29 mouse cellular contexts compared by ENCODE assay signal in the genomic region with DNA sequence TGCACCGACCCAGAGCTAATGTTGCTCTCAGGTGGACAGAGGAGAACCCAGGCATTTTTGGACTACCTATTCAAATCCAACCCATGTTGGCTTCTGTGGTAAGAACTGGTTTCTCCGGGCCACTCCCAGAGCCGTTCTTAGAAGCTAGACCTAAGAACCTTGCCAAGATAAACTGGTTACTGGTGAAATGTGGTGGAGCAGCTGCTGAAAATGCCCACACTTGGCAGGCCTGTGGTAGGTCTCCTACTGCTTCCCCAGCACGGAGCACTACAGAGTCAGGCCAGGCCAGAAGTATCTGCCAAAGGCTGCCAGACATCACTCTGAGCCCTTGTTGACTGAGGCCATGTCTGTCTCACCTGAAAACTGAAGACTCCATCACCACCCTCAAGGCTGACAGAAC. TPM values are rescaled to one million over a fixed set of nuclear protein-coding genes. Genes with fewer than 3 reads are reported as not detected.
A peak's percentile ranks its signal among the peaks of the same experiment; 100 is the strongest.
DNase-seq lines count a peak whose midpoint lies in the region; ATAC-seq and TF ChIP-seq lines count a peak whose summit lies in the region.
"Had no signal": no experiment of that assay in that cellular context is flagged by ENCODE, and none has a peak within 500 bp of the region (broad histone marks: within the 10 kb centered on the region; RNA-seq: fewer than 3 reads in every experiment).

No protein-coding gene starts in this region.

- peak; percentile 32 for DNase-seq in cerebellum, adult 11-12 months
- no peak for DNase-seq in cerebellum, adult 11 months
- DNase-seq in heart, adult 11 months: peak; percentile 75
- DNase-seq in heart, adult 2 months: no peak
- DNase-seq in lung, postnatal 25 days (ENCODE audit: low spot score): peak; percentile 17
- no peak for DNase-seq in lung, postnatal 10 days
- DNase-seq in ovary, postnatal 36 days (ENCODE audit: low spot score): no peak
- DNase-seq: adrenal gland, postnatal 36 days; gastrocnemius, postnatal 14 days; kidney, adult 11 months; lung, embryonic 14.5 days; right cerebral cortex, postnatal 4 days; thymus, adult 2 months had no signal

- H3K4me3 ChIP-seq in heart, adult 2 months: no peak overlapping the region
- H3K4me3 ChIP-seq: embryonic facial prominence, embryonic 12.5 days; forebrain, embryonic 12.5 days; heart, embryonic 10.5 days had no signal

- TF ChIP-seq CTCF in heart, adult 2 months (IDR thresholded peaks at IDR 0.05): no peak

- TF ChIP-seq POLR2A in heart, adult 2 months (IDR thresholded peaks at IDR 0.05; ENCODE audit: insufficient read depth, low read depth, low read length): no peak

- 66% methylated on average over 4 of the region's 4 CpGs for WGBS in heart, adult 2 months

- no peaks in the 10 kb centered on the region for H3K79me2 ChIP-seq in heart, adult 2 months (replicated peaks; ENCODE audit: control insufficient read depth, insufficient read depth, low read length)

- no peaks in the 10 kb centered on the region for H3K27me3 ChIP-seq in heart, adult 2 months (ENCODE audit: control insufficient read depth, insufficient read depth, low read length)

- intact Hi-C loops in heart, adult 2 months (cut with DNase I): no loop called here

- H3K36me3 ChIP-seq in heart, adult 2 months (ENCODE audit: control insufficient read depth, insufficient read depth, low read length): no peaks in the 10 kb centered on the region
- H3K36me3 ChIP-seq: embryonic facial prominence, embryonic 12.5 days; forebrain, embryonic 12.5 days; G1E; heart, embryonic 10.5 days had no signal

- TF ChIP-seq EP300 in heart, adult 2 months (IDR thresholded peaks at IDR 0.05; ENCODE audit: insufficient read depth, low read depth, low read length): no peak

- 0 out of 2 replicates have a peak, but pooled peaks have one; percentile 18 for ATAC-seq in megakaryocyte-erythroid progenitor cell, adult 5-6 weeks (replicated peaks; ENCODE audit: low FRiP score, low TSS enrichment, poor library complexity, severe bottlenecking)

- H3K4me1 ChIP-seq in heart, adult 2 months (ENCODE audit: control insufficient read depth, insufficient read depth, low read length): no peaks in the 10 kb centered on the region
- H3K4me1 ChIP-seq: embryonic facial prominence, embryonic 12.5 days; heart, embryonic 10.5 days had no signal

- no peak overlapping the region for H3K9ac ChIP-seq in heart, adult 2 months (ENCODE audit: low read depth, low read length)
- H3K9ac ChIP-seq: embryonic facial prominence, embryonic 12.5 days; forebrain, embryonic 12.5 days; lung, embryonic 14.5 days had no signal

- no peak overlapping the region for H3K27ac ChIP-seq in heart, adult 2 months
- H3K27ac ChIP-seq: embryonic facial prominence, embryonic 12.5 days; forebrain, embryonic 12.5 days; heart, embryonic 10.5 days had no signal

RNA-seq across cellular contexts. Expression of a gene that starts 22.4 kb away (rescaled TPM):
- total RNA-seq in heart, adult 2 months (2021): 1 to 10 TPM; 1.9 to 3.3 TPM
- polyA plus RNA-seq in heart, adult 2 months (2012; rRNA removed): 8.2 and 9.4 TPM in 2 replicates
- total RNA-seq in megakaryocyte-erythroid progenitor cell, adult 5-6 weeks (2014; fragmentation: Nextera tagmentation): 0.30 and 3.3 TPM in 2 replicates
- total RNA-seq in megakaryocyte-erythroid progenitor cell, adult 5-6 weeks (2017): 4.0 TPM in 1 of 2 replicates, not detected in the other
- total RNA-seq: G1E had no signal
- polyA plus RNA-seq: G1E had no signal

RNA-seq across cellular contexts. Expression of a gene that starts 30.1 kb away (rescaled TPM):
- total RNA-seq in heart, adult 2 months (2021): not detected
- not detected in 2 replicates for polyA plus RNA-seq in heart, adult 2 months (2012; rRNA removed)
- not detected in 2 replicates for total RNA-seq in megakaryocyte-erythroid progenitor cell, adult 5-6 weeks (2014; fragmentation: Nextera tagmentation)
- total RNA-seq in megakaryocyte-erythroid progenitor cell, adult 5-6 weeks (2017): not detected in 2 replicates
- total RNA-seq: adrenal gland, postnatal 36 days; G1E; gastrocnemius, postnatal 14 days; layer of hippocampus, postnatal 25 days; left cerebral cortex, postnatal 10 days; liver, adult 2 months had no signal
- polyA plus RNA-seq: cortical plate, adult 2 months; embryonic facial prominence, embryonic 12.5 days; forebrain, embryonic 12.5 days; G1E; heart, embryonic 10.5 days; heart, postnatal 0 days; hindbrain, embryonic 11.5 days; kidney, embryonic 16.5 days; large intestine, adult 2 months; liver, adult 2 months; lung, embryonic 14.5 days; neural tube, embryonic 11.5 days; stomach, embryonic 16.5 days; thymus, adult 2 months; urinary bladder, adult 2 months had no signal

RNA-seq across cellular contexts. Expression of a gene that starts 30.1 kb away (rescaled TPM):
- total RNA-seq in heart, adult 2 months (2021): not detected
- 0.26 TPM in 1 of 2 replicates, not detected in the other for polyA plus RNA-seq in heart, adult 2 months (2012; rRNA removed)
- total RNA-seq in megakaryocyte-erythroid progenitor cell, adult 5-6 weeks (2014; fragmentation: Nextera tagmentation): not detected in 2 replicates
- total RNA-seq in megakaryocyte-erythroid progenitor cell, adult 5-6 weeks (2017): not detected in 2 replicates
- total RNA-seq: adrenal gland, postnatal 36 days; G1E; gastrocnemius, postnatal 14 days; layer of hippocampus, postnatal 25 days; left cerebral cortex, postnatal 10 days; liver, adult 2 months had no signal
- polyA plus RNA-seq: cortical plate, adult 2 months; embryonic facial prominence, embryonic 12.5 days; forebrain, embryonic 12.5 days; G1E; heart, postnatal 0 days; hindbrain, embryonic 11.5 days; kidney, embryonic 16.5 days; large intestine, adult 2 months; liver, adult 2 months; lung, embryonic 14.5 days; neural tube, embryonic 11.5 days; stomach, embryonic 16.5 days; urinary bladder, adult 2 months had no signal

RNA-seq across cellular contexts. Expression of a gene that starts 31.3 kb away (rescaled TPM):
- not detected for total RNA-seq in heart, adult 2 months (2021)
- polyA plus RNA-seq in heart, adult 2 months (2012; rRNA removed): not detected in 2 replicates
- total RNA-seq in megakaryocyte-erythroid progenitor cell, adult 5-6 weeks (2014; fragmentation: Nextera tagmentation): not detected in 2 replicates
- total RNA-seq in megakaryocyte-erythroid progenitor cell, adult 5-6 weeks (2017): not detected in 2 replicates
- total RNA-seq: adrenal gland, postnatal 36 days; G1E; gastrocnemius, postnatal 14 days; layer of hippocampus, postnatal 25 days; left cerebral cortex, postnatal 10 days; liver, adult 2 months had no signal
- polyA plus RNA-seq: cortical plate, adult 2 months; forebrain, embryonic 12.5 days; G1E; heart, embryonic 10.5 days; heart, postnatal 0 days; hindbrain, embryonic 11.5 days; kidney, embryonic 16.5 days; large intestine, adult 2 months; liver, adult 2 months; lung, embryonic 14.5 days; stomach, embryonic 16.5 days; thymus, adult 2 months; urinary bladder, adult 2 months had no signal

RNA-seq across cellular contexts. Expression of a gene that starts 49.2 kb away (rescaled TPM):
- total RNA-seq in heart, adult 2 months (2021): 10 to 100 TPM; 26.3 to 26.9 TPM
- 32.9 and 46.7 TPM in 2 replicates for polyA plus RNA-seq in heart, adult 2 months (2012; rRNA removed)
- 150 and 199 TPM in 2 replicates for total RNA-seq in megakaryocyte-erythroid progenitor cell, adult 5-6 weeks (2014; fragmentation: Nextera tagmentation)
- 123 and 151 TPM in 2 replicates for total RNA-seq in megakaryocyte-erythroid progenitor cell, adult 5-6 weeks (2017)

Comparison
In these comparisons a context has a peak if more than half of its experiments do, and no peak if none do; other contexts are left out.
1. DNase-seq: peak in cerebellum, adult 11-12 months (single experiment), heart, adult 11 months (single experiment) and lung, postnatal 25 days (single experiment); none in cerebellum, adult 11 months (single experiment), heart, adult 2 months (0 of 2), lung, postnatal 10 days (single experiment) and ovary, postnatal 36 days (single experiment).